Mouse (Mus musculus) heart, postnatal 10 days (tissue): ENCODE data around the gene Pecr. TPM values are rescaled to one million over a fixed set of nuclear protein-coding genes. Genes with fewer than 3 reads are reported as not detected.
"Not testable (repeated sequence)": the region's sequence is repeated elsewhere in the genome, so short reads cannot be mapped to it uniquely, and the experiment has no call there.

Experiments
- DNase-seq, 2 experiments: peaks; one replicate each; pipeline ENCODE4 v3.0.0; 2021
- intact Hi-C: fragments of 180-260 bp; cut with DNase I; formaldehyde crosslinking; loops from one replicate; pipeline ENCODE4 v1.15.1; 2025
- total RNA-seq, 2 experiments: library from RNA; stranded (reverse); gene quantifications; 2 replicates each; pipeline ENCODE4 v1.2.3; 2021

Gene Pecr
- total RNA-seq, 2 experiments from 2014 or later = 12.6 to 13.0 TPM

- intact Hi-C loops = no loop called here
- DNase-seq = no peak
Observed at GRCm38 (mm10) chr1:72290896-72291295, 6.8 kb upstream of the Pecr start.

GRCm38 (mm10) chr1:72288527-72289150 is 4.5 kb upstream of the Pecr start:
- DNase-seq = no peak
- intact Hi-C loops = no loop called here

DNA sequence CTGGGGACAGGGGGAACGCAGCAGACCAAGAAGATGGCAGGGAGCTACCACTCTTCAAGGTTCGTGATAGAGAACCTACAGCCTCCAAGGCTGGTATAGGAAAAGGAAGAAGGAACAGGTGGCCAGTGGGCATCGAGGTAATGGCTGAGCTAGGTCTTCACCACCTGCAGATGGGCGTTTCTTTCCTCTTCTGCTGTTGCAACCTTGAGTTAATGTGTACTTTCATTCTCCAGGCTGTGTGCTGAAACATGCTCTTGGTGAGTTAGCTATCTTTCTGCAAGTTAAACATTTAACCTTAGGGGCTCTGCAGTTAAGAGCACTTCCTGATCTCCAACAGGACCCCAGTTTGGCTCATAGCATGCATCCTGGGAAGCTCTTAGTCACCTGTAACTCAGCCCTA is 3.8 kb upstream of the Pecr start:
- intact Hi-C loops = no loop called here
- no peak for DNase-seq

- intact Hi-C loops = no loop called here
Observed at GRCm38 (mm10) chr1:72286904-72287303, 2.8 kb upstream of the Pecr start.

GRCm38 (mm10) chr1:72284539-72284938 is 425 bp upstream of the Pecr start:
- intact Hi-C loops = no loop called here
- no peak for DNase-seq

More at GRCm38 (mm10) chr1:72286904-72287303, 2.8 kb upstream of the Pecr start:
- DNase-seq = no peak

GRCm38 (mm10) chr1:72282604-72283003 is 1.5 kb downstream of the Pecr start:
- intact Hi-C loops = no loop called here
- DNase-seq = no peak

DNA sequence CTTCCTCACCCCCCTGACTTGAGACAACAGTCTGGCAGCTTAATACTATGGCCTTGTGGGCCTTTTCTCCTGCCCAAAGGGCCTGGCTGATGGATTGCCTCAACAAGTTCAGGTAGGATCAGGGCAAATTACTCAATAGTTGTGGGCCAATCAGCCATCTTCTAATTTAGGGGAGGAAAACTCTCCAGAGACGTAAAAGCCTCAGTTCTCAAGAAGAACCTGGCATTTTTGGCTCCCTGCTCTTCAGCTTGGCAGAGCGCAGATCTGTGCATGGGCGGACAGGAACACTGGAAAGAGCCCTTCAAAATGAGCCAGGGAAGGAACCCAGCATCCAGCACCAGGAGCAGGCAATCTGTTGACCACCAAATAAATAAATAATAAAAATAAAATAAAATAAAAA is 6.0 kb downstream of the Pecr start:
- no peak for DNase-seq
- intact Hi-C loops = no loop called here

- intact Hi-C loops = no loop called here
- DNase-seq = no peak
Observed at GRCm38 (mm10) chr1:72263099-72263498, 21.0 kb downstream of the Pecr start.

DNA sequence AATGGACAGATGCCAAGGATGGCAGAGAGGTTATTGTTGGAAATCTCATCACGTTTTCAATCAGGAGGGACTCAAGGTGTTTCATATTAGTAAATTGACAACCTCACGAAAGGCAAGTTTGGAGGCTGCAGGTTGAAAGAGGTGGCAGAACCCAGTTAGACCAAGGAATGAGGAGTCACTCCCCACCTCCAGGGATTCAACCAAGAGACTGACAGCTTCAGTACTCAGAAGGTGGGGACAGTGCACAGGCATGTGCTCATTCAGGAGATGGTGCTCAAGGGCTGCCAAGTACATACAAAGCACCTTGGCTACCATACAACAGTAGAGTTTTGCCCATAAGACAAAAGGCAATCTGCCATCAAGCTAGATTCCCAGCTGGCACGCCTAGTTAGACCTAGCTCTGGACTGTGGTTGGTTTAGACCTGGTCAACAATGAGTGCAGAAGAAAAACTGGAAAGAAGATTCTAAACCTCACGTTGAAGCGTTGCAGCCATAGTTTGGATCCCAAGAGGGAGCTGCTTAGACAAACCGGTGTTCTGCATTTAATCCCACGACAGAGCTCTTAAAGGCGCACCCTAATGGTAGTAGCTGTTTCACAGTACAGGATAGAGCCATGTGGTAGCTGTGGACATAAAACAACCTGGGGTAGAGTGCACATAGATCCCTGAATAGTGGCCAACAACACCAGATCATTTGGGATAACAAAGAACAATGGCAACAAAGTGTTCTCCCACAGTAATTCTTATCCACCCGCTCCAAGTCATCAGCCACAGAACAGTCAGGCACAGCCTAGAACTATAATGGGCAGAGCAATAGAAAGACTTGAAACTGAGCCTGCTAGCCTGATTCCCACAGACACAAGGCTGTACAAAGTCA is 27.5 kb downstream of the Pecr start:
- peak in 1 of 2 experiments; percentile 20 for DNase-seq
- intact Hi-C loops = loop anchor here (5.0 kb wide), 1 partner anchor 51 kb away; the partner anchor contains the start of gene Xrcc5

DNA sequence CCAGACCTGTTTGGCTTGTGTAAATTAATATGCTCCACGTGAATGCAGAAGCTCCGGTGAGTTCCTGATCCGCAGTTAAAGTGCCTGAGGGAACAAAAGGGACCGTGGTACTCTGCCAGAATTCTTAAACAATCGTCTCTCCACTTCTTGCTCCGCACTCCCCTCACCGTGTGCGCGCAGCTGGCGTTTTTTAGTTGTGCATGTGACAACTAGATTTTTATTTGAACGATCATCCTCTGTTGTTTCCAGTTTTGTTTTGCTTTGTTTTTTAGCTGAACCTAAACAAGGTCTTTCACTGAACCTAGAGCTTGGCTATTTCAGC is 28.3 kb downstream of the Pecr start:
- no peak for DNase-seq
- intact Hi-C loops = loop anchor here (5.0 kb wide), 1 partner anchor 51 kb away; the partner anchor contains the start of gene Xrcc5

DNA sequence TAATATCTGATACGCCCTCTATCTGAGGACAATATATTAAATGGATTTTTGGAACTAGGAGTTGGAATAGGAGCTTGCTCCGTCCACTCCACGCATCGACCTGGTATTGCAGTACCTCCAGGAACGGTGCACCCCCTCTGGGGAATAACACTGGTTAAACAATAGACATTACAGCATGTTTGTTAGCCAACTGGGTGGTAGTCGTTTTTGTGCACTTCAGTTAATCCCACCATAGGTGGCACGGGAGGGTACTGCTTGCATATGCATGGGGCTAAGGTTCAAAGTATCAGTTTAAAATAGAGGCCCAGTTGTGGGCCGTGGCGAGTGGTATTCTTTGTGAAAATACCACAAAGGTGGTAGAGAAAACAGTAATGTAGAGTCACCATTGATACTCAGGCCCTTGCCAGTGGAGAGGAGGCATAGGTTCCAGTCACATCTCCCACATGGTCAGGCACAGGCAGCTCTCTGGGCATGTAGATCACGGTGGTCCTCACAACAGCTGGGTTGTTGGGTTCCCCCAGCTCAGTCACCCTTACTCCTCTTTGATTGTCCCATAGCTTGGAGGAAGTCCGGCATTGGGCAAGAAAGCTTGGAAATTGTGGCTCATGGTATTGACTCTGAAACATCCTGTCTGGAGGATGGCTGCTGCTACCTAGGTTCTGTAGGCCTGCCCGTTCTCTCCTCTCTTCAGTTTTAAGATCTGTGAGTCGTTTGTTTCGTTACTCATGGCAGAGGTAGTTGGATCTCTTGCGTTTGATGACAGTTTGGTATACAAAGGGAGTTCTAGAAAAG is 28.9 kb downstream of the Pecr start:
- intact Hi-C loops = loop anchor here (5.0 kb wide), 1 partner anchor 52 kb away; the partner anchor contains the start of gene Xrcc5
- DNase-seq = peak; percentile 62 to 65

GRCm38 (mm10) chr1:72254545-72255061 is 29.5 kb downstream of the Pecr start:
- intact Hi-C loops = loop anchor here (5.0 kb wide), 1 partner anchor 53 kb away; the partner anchor contains the start of gene Xrcc5
- peak; percentile 90 to 94 for DNase-seq

- intact Hi-C loops = no loop called here
- peak in 1 of 2 experiments; percentile 30 for DNase-seq
Observed at GRCm38 (mm10) chr1:72253881-72254491, 30.1 kb downstream of the Pecr start.

GRCm38 (mm10) chr1:72251806-72252205 is 32.3 kb downstream of the Pecr start:
- no peak for DNase-seq
- intact Hi-C loops = no loop called here

DNA sequence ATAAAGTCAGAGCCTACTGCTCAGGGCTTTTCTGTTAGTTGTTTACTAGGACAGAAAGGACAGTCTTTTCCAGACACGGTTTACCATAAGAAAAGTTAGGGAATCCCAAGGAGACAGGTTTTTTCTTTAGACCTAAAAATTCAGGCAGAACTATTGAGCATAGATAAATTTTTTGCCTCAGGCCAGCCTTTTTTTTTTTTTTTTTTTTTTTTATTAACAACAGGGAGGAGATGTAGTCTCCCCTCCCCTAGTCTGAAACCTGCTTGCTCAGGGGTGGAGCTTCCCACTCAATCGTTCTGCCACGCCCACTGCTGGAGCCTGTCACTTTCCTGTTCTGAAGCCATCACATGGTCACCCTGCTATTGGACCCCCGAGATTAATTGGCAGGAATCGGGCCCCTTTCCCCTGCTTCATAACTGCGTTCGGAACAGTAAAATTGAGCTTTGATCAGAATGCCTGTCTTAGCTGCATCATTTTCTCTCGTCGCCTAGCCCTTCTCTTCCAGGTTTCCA is 35.8 kb downstream of the Pecr start:
- DNase-seq, intact Hi-C loops: not testable (repeated sequence)

DNA sequence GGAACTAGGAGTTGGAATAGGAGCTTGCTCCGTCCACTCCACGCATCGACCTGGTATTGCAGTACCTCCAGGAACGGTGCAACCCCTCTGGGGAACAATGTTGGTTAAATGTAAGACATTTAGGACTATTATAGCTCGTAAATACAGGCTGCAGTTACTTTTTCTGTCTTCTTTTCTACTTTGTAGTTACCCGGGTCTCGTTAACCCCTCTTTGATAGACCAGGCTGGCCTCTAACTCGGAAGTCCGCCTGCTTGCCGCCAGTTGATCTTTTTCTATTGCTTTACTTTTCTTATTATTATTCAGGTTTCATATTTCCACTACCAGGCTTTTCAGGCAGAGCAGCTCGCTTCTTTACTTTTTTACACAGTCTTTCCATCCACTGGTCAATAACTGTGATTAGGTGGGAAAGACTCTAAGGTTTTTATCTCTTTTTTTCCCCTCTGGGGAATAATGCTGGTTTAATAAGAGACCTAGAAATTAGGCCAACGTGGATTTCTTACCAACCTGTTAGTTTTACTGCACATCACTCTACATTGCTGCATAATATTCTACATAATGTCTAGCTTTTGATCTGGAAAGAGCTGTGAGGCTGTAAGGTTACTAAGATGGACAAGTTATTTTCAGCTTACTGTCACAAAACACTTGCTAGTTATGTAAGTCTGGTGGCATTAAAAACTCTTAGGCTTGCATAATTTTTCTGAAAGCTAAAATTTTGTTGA is 39.6 kb downstream of the Pecr start:
- DNase-seq = peak in 1 of 2 experiments; percentile 47
- intact Hi-C loops = no loop called here

DNA sequence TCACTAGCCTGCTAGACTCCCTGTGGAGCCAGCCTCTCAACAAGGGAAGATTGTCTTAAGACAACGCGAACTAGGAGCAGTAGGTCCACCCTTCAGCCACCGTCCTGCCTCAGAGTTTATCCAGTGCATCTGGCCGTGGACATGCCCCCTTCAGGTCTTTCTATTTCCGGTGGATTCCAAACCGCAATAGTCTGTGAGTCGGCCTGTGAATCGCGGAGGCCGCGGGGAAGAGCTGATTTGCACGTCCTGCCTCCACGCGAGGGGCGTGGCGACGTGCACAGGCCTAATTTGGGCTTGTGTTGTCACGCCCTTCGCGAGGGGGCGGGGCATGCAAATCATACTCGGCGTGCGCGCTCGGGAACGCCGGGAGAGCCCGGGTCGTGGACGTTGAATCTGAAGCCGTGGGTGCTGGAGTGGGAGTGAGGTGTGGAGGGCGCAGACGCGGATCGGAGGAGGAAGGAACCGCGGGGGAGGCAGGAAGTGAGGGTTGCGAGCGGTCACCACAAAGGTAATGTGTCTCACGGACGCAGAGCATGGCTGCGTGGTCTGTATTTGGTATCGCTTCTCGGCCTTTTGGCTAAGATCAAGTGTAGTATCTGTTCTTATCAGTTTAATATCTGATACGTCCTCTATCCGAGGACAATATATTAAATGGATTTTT is 40.3 kb downstream of the Pecr start:
- intact Hi-C loops = no loop called here
- DNase-seq = peak; percentile 95 to 97

- DNase-seq = no peak
- intact Hi-C loops = no loop called here
Observed at GRCm38 (mm10) chr1:72242581-72243143, 41.5 kb downstream of the Pecr start.

- DNase-seq, intact Hi-C loops: not testable (repeated sequence)
Observed at GRCm38 (mm10) chr1:72239113-72239512, 45.0 kb downstream of the Pecr start.
